Mouse (Mus musculus) thymus, adult 2 months (tissue): Measurements from ENCODE around the gene Mto1.

Experiments
- CTCF ChIP-seq: fragments of 200-500 bp; IDR thresholded peaks from 2 replicates; pipeline ENCODE4 v1.5.1; 2012; ENCODE audit warnings: mild to moderate bottlenecking, control low read depth, low read length, moderate library complexity, borderline replicate concordance; ENCODE audit not compliant: control insufficient read depth, poor library complexity, insufficient read depth; ENCODE audit errors: extremely low read depth
- POLR2A ChIP-seq: fragments of 200-500 bp; IDR thresholded peaks from 2 replicates; pipeline ENCODE4 v1.6.1; 2012; ENCODE audit warnings: mild to moderate bottlenecking, low read length, control low read depth, moderate library complexity; ENCODE audit not compliant: control insufficient read depth, poor library complexity, insufficient read depth; ENCODE audit errors: extremely low read depth

- TF ChIP-seq CTCF (no peak), POLR2A (no peak)
Measured at GRCm38 (mm10) chr9:78501284-78501683, 53.3 kb downstream of the Mto1 start.
